Comparison of ENCODE assay signal across 9 mouse cellular contexts in genomic region chr11:100352076-100352857, GRCm38 (mm10). TPM values are rescaled to one million over a fixed set of nuclear protein-coding genes. Genes with fewer than 3 reads are reported as not detected.
A peak's percentile ranks its signal among the peaks of the same experiment; 100 is the strongest.
DNase-seq lines count a peak whose midpoint lies in the region; ATAC-seq and TF ChIP-seq lines count a peak whose summit lies in the region.
"Had no signal": no experiment of that assay in that cellular context is flagged by ENCODE, and none has a peak within 500 bp of the region (broad histone marks: within the 10 kb centered on the region; RNA-seq: fewer than 3 reads in every experiment).

No protein-coding gene starts in this region.

- no peak for TF ChIP-seq POLR2A in bone marrow, adult 2 months (IDR thresholded peaks at IDR 0.05; ENCODE audit: borderline replicate concordance, control insufficient read depth, low read depth, low read length)

- H3K27ac ChIP-seq in left cerebral cortex, adult 2 months: no peak overlapping the region
- no peak overlapping the region for H3K27ac ChIP-seq in bone marrow, adult 2 months (ENCODE audit: control insufficient read depth, insufficient read depth, low read depth, low read length, poor library complexity)
- H3K27ac ChIP-seq in hindbrain, embryonic 14.5 days: 0 out of 2 replicates have a peak overlapping the region, but pooled peaks have one; percentile 32
- H3K27ac ChIP-seq: macrophage had no signal

- TF ChIP-seq CTCF in left cerebral cortex, adult 2 months (IDR thresholded peaks at IDR 0.05): peak; percentile 57
- TF ChIP-seq CTCF in bone marrow, adult 2 months (IDR thresholded peaks at IDR 0.05; ENCODE audit: control insufficient read depth, insufficient read depth, low read length): peak; percentile 34

- no peaks in the 10 kb centered on the region for H3K9me3 ChIP-seq in hindbrain, embryonic 14.5 days (ENCODE audit: control insufficient read depth, low read length)

- 34% methylated on average over 10 of the region's 10 CpGs for WGBS in bone marrow, adult 2 months
- 35% methylated on average over 10 of the region's 10 CpGs for WGBS in hindbrain, embryonic 14.5 days

- H3K4me2 ChIP-seq in hindbrain, embryonic 14.5 days (replicated peaks): no peak overlapping the region

- intact Hi-C loops in left cerebral cortex, adult 2 months (cut with DNase I): loop anchor here (2.0 kb wide), 1 partner anchor 29 kb away; no protein-coding TSS in a partner anchor
- intact Hi-C loops in left cerebral cortex, postnatal 36 days (cut with DNase I): loop anchor here (10.0 kb wide), 1 partner anchor 343 kb away; the partner anchor contains the start of gene Zfp385c

- peaks cover 6% of the 10 kb centered on the region; the same call in 1 of the 2 replicates for H3K36me3 ChIP-seq in hindbrain, embryonic 14.5 days (replicated peaks; ENCODE audit: control insufficient read depth, insufficient read depth)
- H3K36me3 ChIP-seq in splenic B cell, adult 2 months (ENCODE audit: control insufficient read depth, insufficient read depth, low read length, poor library complexity, severe bottlenecking): no peaks in the 10 kb centered on the region

- no peaks in the 10 kb centered on the region; the same call in 1 of the 2 replicates for H3K27me3 ChIP-seq in hindbrain, embryonic 14.5 days (ENCODE audit: control insufficient read depth, insufficient read depth, low read length)
- H3K27me3 ChIP-seq in splenic B cell, adult 2 months (ENCODE audit: control insufficient read depth, insufficient read depth, low read length, poor library complexity, severe bottlenecking): peaks cover 3% of the 10 kb centered on the region

- no peak overlapping the region for H3K4me3 ChIP-seq in left cerebral cortex, adult 2 months
- no peak overlapping the region for H3K4me3 ChIP-seq in bone marrow, adult 2 months (replicated peaks; ENCODE audit: control insufficient read depth, low read depth, low read length)
- H3K4me3 ChIP-seq in hindbrain, embryonic 14.5 days (replicated peaks; ENCODE audit: low read length): no peak overlapping the region

- H3K9ac ChIP-seq in hindbrain, embryonic 14.5 days: no peak overlapping the region

- no peaks in the 10 kb centered on the region for H3K4me1 ChIP-seq in bone marrow, adult 2 months (ENCODE audit: control insufficient read depth, insufficient read depth, low read length)
- H3K4me1 ChIP-seq in hindbrain, embryonic 14.5 days (replicated peaks; ENCODE audit: control insufficient read depth, insufficient read depth, low read length): peaks cover 18% of the 10 kb centered on the region

- peak; percentile 47 for DNase-seq in adrenal gland, postnatal 10 days
- no peak for DNase-seq in adrenal gland, postnatal 25 days
- peak in 1 of 2 experiments; percentile 52 for DNase-seq in left cerebral cortex, adult 2 months (ENCODE audit: extremely low spot score in 1 of 2, low spot score in 2 of 2)
- DNase-seq in left cerebral cortex, postnatal 36 days (ENCODE audit: low spot score in 2 of 2): no peak
- DNase-seq in hindbrain, embryonic 14.5 days (ENCODE audit: low spot score): peak; percentile 68
- peak; percentile 48 for DNase-seq in splenic B cell, adult 2 months (ENCODE audit: low read depth, low spot score)
- no peak for DNase-seq in ovary, postnatal 14 days (ENCODE audit: low spot score)

- 0 out of 2 replicates have a peak, but pooled peaks have one; percentile 16 for ATAC-seq in hindbrain, embryonic 14.5 days (ENCODE audit: low FRiP score)

RNA-seq across cellular contexts. Expression of gene Hap1, which starts 3.7 kb away (rescaled TPM):
- 10 to 100 TPM; 42.8 to 54.2 TPM for total RNA-seq in adrenal gland, postnatal 10 days (2021)
- total RNA-seq in adrenal gland, postnatal 25 days (2021): 46.0 and 68.7 TPM in 2 replicates
- 100 to 1,000 TPM; 150 to 194 TPM for total RNA-seq in left cerebral cortex, adult 2 months (2021)
- 100 to 1,000 TPM in 1 of 2 experiments, 10 to 100 TPM in 1; 88.1 to 173 TPM for total RNA-seq in left cerebral cortex, postnatal 36 days (2021)
- polyA plus RNA-seq in bone marrow, adult 2 months (2011; ENCODE audit: insufficient read depth, insufficient read length, low replicate concordance, missing spikeins): 1.1 and 11.9 TPM in 2 replicates
- 105 and 137 TPM in 2 replicates for polyA plus RNA-seq in hindbrain, embryonic 14.5 days (2014; fragmentation: Nextera tagmentation; extraction: Ambion mirVana)
- polyA plus RNA-seq: macrophage had no signal

RNA-seq across cellular contexts. Expression of gene Gast, which starts 18.1 kb away (rescaled TPM):
- not detected for total RNA-seq in adrenal gland, postnatal 10 days (2021)
- not detected in 2 replicates for total RNA-seq in adrenal gland, postnatal 25 days (2021)
- not detected for total RNA-seq in left cerebral cortex, adult 2 months (2021)
- not detected for total RNA-seq in left cerebral cortex, postnatal 36 days (2021)
- not detected in 2 replicates for polyA plus RNA-seq in bone marrow, adult 2 months (2011; ENCODE audit: insufficient read depth, insufficient read length, low replicate concordance, missing spikeins)
- 0.50 TPM in 1 of 2 replicates, not detected in the other for polyA plus RNA-seq in hindbrain, embryonic 14.5 days (2014; fragmentation: Nextera tagmentation; extraction: Ambion mirVana)
- polyA plus RNA-seq: macrophage had no signal

RNA-seq across cellular contexts. Expression of gene Eif1, which starts 32.6 kb away (rescaled TPM):
- 1,000 to 10,000 TPM in 1 of 2 experiments, 100 to 1,000 TPM in 1; 930 to 1,143 TPM for total RNA-seq in adrenal gland, postnatal 10 days (2021)
- 904 and 1,056 TPM in 2 replicates for total RNA-seq in adrenal gland, postnatal 25 days (2021)
- 100 to 1,000 TPM; 746 to 811 TPM for total RNA-seq in left cerebral cortex, adult 2 months (2021)
- 100 to 1,000 TPM; 712 to 762 TPM for total RNA-seq in left cerebral cortex, postnatal 36 days (2021)
- polyA plus RNA-seq in bone marrow, adult 2 months (2011; ENCODE audit: insufficient read depth, insufficient read length, low replicate concordance, missing spikeins): 807 and 1,107 TPM in 2 replicates
- 1,239 and 1,372 TPM in 2 replicates for polyA plus RNA-seq in hindbrain, embryonic 14.5 days (2014; fragmentation: Nextera tagmentation; extraction: Ambion mirVana)

RNA-seq across cellular contexts. Expression of gene Jup, which starts 45.3 kb away (rescaled TPM):
- 10 to 100 TPM; 89.6 to 99.0 TPM for total RNA-seq in adrenal gland, postnatal 10 days (2021)
- 59.5 and 81.5 TPM in 2 replicates for total RNA-seq in adrenal gland, postnatal 25 days (2021)
- total RNA-seq in left cerebral cortex, adult 2 months (2021): 10 to 100 TPM; 51.2 to 53.7 TPM
- 10 to 100 TPM; 44.1 to 49.2 TPM for total RNA-seq in left cerebral cortex, postnatal 36 days (2021)
- 11.1 and 14.8 TPM in 2 replicates for polyA plus RNA-seq in bone marrow, adult 2 months (2011; ENCODE audit: insufficient read depth, insufficient read length, low replicate concordance, missing spikeins)
- polyA plus RNA-seq in hindbrain, embryonic 14.5 days (2014; fragmentation: Nextera tagmentation; extraction: Ambion mirVana): 59.6 and 60.2 TPM in 2 replicates

Comparison
In these comparisons a context has a peak if more than half of its experiments do, and no peak if none do; other contexts are left out.
1. DNase-seq: peak in adrenal gland, postnatal 10 days (single experiment), hindbrain, embryonic 14.5 days (single experiment) and splenic B cell, adult 2 months (single experiment); none in adrenal gland, postnatal 25 days (single experiment), left cerebral cortex, postnatal 36 days (0 of 2) and ovary, postnatal 14 days (single experiment).